Comparison of ENCODE assay signal across 8 mouse cellular contexts in the genomic region with DNA sequence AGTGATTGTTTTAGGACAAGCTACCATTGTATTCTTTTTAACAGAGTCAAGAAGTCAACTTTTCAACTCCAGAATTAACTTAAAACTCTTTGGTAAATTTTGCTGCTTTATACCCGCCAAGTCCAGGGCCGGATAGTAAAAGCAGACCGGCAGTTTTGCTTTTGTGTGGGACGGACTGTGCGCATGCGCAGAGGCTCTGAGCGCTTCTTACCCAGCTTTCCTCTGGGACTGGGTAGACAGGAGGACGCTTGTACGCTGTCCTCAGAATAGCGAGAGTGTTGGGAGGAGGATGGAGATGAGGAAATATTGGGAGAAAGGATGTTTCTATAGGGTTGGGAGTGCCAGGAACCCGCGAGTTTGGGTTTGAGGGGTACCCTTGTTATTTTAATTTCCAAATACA.
DNase-seq lines count a peak whose midpoint lies in the region; ATAC-seq and TF ChIP-seq lines count a peak whose summit lies in the region.

No protein-coding gene starts in this region.

- peak overlapping the region; percentile 46 for H3K4me3 ChIP-seq in embryonic facial prominence, embryonic 10.5 days
- peak overlapping the region; percentile 33; the same call in 1 of the 2 replicates for H3K4me3 ChIP-seq in heart, adult 2 months
- no peak overlapping the region for H3K4me3 ChIP-seq in kidney, adult 2 months (ENCODE audit: insufficient read depth, low read depth, low read length)
- peak overlapping the region; percentile 39 for H3K4me3 ChIP-seq in midbrain, embryonic 10.5 days

- peaks cover 75% of the 10 kb centered on the region for H3K27me3 ChIP-seq in embryonic facial prominence, embryonic 10.5 days (replicated peaks; ENCODE audit: low read depth, poor library complexity, severe bottlenecking)
- H3K27me3 ChIP-seq in heart, adult 2 months (ENCODE audit: control insufficient read depth, insufficient read depth, low read length) = no peaks in the 10 kb centered on the region
- no peaks in the 10 kb centered on the region for H3K27me3 ChIP-seq in kidney, adult 2 months (replicated peaks; ENCODE audit: control insufficient read depth, insufficient read depth, low read length)
- H3K27me3 ChIP-seq in midbrain, embryonic 10.5 days (ENCODE audit: low read depth, poor library complexity, severe bottlenecking) = peaks cover 83% of the 10 kb centered on the region

- no peak for TF ChIP-seq CTCF in heart, adult 2 months (IDR thresholded peaks at IDR 0.05)
- TF ChIP-seq CTCF in kidney, adult 2 months (conservative IDR thresholded peaks at IDR 0.05; ENCODE audit: insufficient read depth, insufficient read length, low read depth, low read length) = no peak

- ATAC-seq in inflammation-experienced regulatory T-cells, adult 6 months = no peak

- peaks cover 61% of the 10 kb centered on the region for H3K4me1 ChIP-seq in embryonic facial prominence, embryonic 10.5 days
- peaks cover 25% of the 10 kb centered on the region for H3K4me1 ChIP-seq in heart, adult 2 months (ENCODE audit: control insufficient read depth, insufficient read depth, low read length)
- peaks cover 9% of the 10 kb centered on the region for H3K4me1 ChIP-seq in kidney, adult 2 months (ENCODE audit: control insufficient read depth, insufficient read depth, low read length)
- peaks cover 45% of the 10 kb centered on the region for H3K4me1 ChIP-seq in midbrain, embryonic 10.5 days

- H3K36me3 ChIP-seq in embryonic facial prominence, embryonic 10.5 days (replicated peaks) = no peaks in the 10 kb centered on the region
- peaks cover 2% of the 10 kb centered on the region for H3K36me3 ChIP-seq in heart, adult 2 months (ENCODE audit: control insufficient read depth, insufficient read depth, low read length)
- H3K36me3 ChIP-seq in kidney, adult 2 months (ENCODE audit: control insufficient read depth, insufficient read depth, low read length) = no peaks in the 10 kb centered on the region
- no peaks in the 10 kb centered on the region for H3K36me3 ChIP-seq in midbrain, embryonic 10.5 days

- H3K27ac ChIP-seq in embryonic facial prominence, embryonic 10.5 days (replicated peaks) = peak overlapping the region; percentile 81
- peak overlapping the region; percentile 68 for H3K27ac ChIP-seq in heart, adult 2 months
- peak overlapping the region; percentile 25 for H3K27ac ChIP-seq in kidney, adult 2 months (ENCODE audit: insufficient read depth, low read depth, low read length)
- H3K27ac ChIP-seq in midbrain, embryonic 10.5 days (replicated peaks) = peak overlapping the region; percentile 52

- H3K9me3 ChIP-seq in embryonic facial prominence, embryonic 10.5 days = no peaks in the 10 kb centered on the region
- no peaks in the 10 kb centered on the region for H3K9me3 ChIP-seq in midbrain, embryonic 10.5 days (replicated peaks)

- H3K9ac ChIP-seq in heart, adult 2 months (ENCODE audit: low read depth, low read length) = peak overlapping the region; percentile 32; the same call in 1 of the 2 replicates

- TF ChIP-seq POLR2A in heart, adult 2 months (IDR thresholded peaks at IDR 0.05; ENCODE audit: insufficient read depth, low read depth, low read length) = peak; percentile 68; the same call in 1 of the 2 replicates
- no peak for TF ChIP-seq POLR2A in kidney, adult 2 months (IDR thresholded peaks at IDR 0.05; ENCODE audit: low read depth, low read length)

- DNase-seq in adrenal gland, postnatal 14 days = peak; percentile 84
- DNase-seq in embryonic facial prominence, embryonic 10.5 days (ENCODE audit: low spot score) = peak; percentile 83
- peak; percentile 81 to 84 for DNase-seq in heart, adult 2 months
- peak; percentile 85 for DNase-seq in kidney, adult 2 months
- peak; percentile 82 for DNase-seq in left cerebral cortex, postnatal 4 days
- peak; percentile 82 for DNase-seq in midbrain, embryonic 10.5 days (ENCODE audit: low spot score)
- DNase-seq in right cerebral cortex, postnatal 4 days = peak; percentile 75

- TF ChIP-seq EP300 in heart, adult 2 months (IDR thresholded peaks at IDR 0.05; ENCODE audit: insufficient read depth, low read depth, low read length) = no peak

- intact Hi-C loops in heart, adult 2 months (cut with DNase I) = loop anchor here (2.0 kb wide), 1 partner anchor 49 kb away; no protein-coding TSS in a partner anchor
- intact Hi-C loops in left cerebral cortex, postnatal 4 days (cut with DNase I) = no loop called here

- 8% methylated on average over 12 of the region's 12 CpGs for WGBS in embryonic facial prominence, embryonic 10.5 days
- 33% methylated on average over 12 of the region's 12 CpGs for WGBS in heart, adult 2 months
- 29% methylated on average over 12 of the region's 12 CpGs for WGBS in kidney, adult 2 months
- WGBS in midbrain, embryonic 10.5 days = 6% methylated on average over 12 of the region's 12 CpGs

- no peaks in the 10 kb centered on the region for H3K79me2 ChIP-seq in heart, adult 2 months (replicated peaks; ENCODE audit: control insufficient read depth, insufficient read depth, low read length)

Comparison
In these comparisons a context has a peak if more than half of its experiments do, and no peak if none do; other contexts are left out.
1. H3K27ac ChIP-seq: peak in every context shown above with its lines; median percentile 81 in embryonic facial prominence, embryonic 10.5 days; 68 in heart, adult 2 months; 52 in midbrain, embryonic 10.5 days; 25 in kidney, adult 2 months.